In the genomic region with DNA sequence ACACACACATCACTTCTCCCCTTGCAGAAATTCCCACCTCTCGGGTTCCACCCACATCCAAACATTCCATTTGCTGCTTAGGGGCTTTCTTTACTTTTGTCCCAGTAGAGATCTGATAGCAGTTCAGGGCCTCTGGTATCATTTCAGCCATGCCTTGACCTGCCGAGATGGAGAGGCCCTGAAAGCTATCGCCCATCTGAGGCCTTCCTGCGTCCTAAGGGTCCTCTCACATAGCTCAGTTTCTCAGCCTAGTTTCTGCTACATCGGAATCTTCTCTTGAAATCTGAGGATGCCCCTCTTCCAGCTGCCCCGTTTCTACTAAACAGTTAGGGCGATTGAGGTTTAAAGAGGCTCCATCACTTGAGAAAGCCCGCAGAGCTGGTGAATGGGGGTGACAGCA, we compare ENCODE assay signal across 8 mouse cellular contexts. TPM values are rescaled to one million over a fixed set of nuclear protein-coding genes. Genes with fewer than 3 reads are reported as not detected.
DNase-seq lines count a peak whose midpoint lies in the region; ATAC-seq and TF ChIP-seq lines count a peak whose summit lies in the region.

No protein-coding gene starts in this region.

- 49% methylated on average over 8 of the region's 8 CpGs for WGBS in heart, adult 2 months
- 50% methylated on average over 8 of the region's 8 CpGs for WGBS in forebrain, embryonic 15.5 days
- WGBS in liver, embryonic 12.5 days (ENCODE audit: insufficient replicate concordance), result 19% methylated on average over 8 of the region's 8 CpGs

- DNase-seq in heart, adult 2 months, result peak in 1 of 2 experiments; percentile 26
- DNase-seq in heart, postnatal 36 days, result no peak
- no peak for DNase-seq in CH12.LX (ENCODE audit: extremely low read depth)
- DNase-seq in B cell, adult 2 months, result no peak
- no peak for DNase-seq in c-Kit-positive CD71-positive TER-119-positive erythroid progenitor cells, embryonic 14.5 days (ENCODE audit: low spot score)
- no peak for DNase-seq in retina, embryonic 14.5 days (ENCODE audit: low spot score)

- peak overlapping the region; percentile 79 for H3K4me3 ChIP-seq in heart, adult 2 months
- H3K4me3 ChIP-seq in CH12.LX (replicated peaks in 1 of 3; ENCODE audit: low read depth in 2 of 3, low read length in 2 of 3, poor library complexity in 1 of 3), result peak overlapping the region; percentile 63 to 87 (median 75)
- H3K4me3 ChIP-seq in forebrain, embryonic 15.5 days, result peak overlapping the region; percentile 55
- H3K4me3 ChIP-seq in liver, embryonic 12.5 days, result peak overlapping the region; percentile 81

- H3K4me2 ChIP-seq in CH12.LX (ENCODE audit: insufficient read depth, low read depth, poor library complexity, severe bottlenecking), result peak overlapping the region; percentile 72
- peak overlapping the region; percentile 94 for H3K4me2 ChIP-seq in forebrain, embryonic 15.5 days (replicated peaks)
- peak overlapping the region; percentile 93 for H3K4me2 ChIP-seq in liver, embryonic 12.5 days

- in situ Hi-C loops in CH12.LX (cut with MboI; ENCODE audit: low pct_ligation_motif_present, low pct_unique_long_range_greater_than_20kb, low sequenced_read_pairs), result no loop called here

- intact Hi-C loops in heart, adult 2 months (cut with DNase I), result no loop called here
- intact Hi-C loops in heart, postnatal 36 days (cut with DNase I), result no loop called here

- H3K79me2 ChIP-seq in heart, adult 2 months (replicated peaks; ENCODE audit: control insufficient read depth, insufficient read depth, low read length), result no peaks in the 10 kb centered on the region
- 0 out of 2 replicates have a peak, but pooled peaks cover 3% of the 10 kb centered on the region for H3K79me2 ChIP-seq in CH12.LX (replicated peaks; ENCODE audit: control insufficient read depth, extremely low read depth, insufficient read depth, poor library complexity, severe bottlenecking)

- no peaks in the 10 kb centered on the region for H3K36me3 ChIP-seq in heart, adult 2 months (ENCODE audit: control insufficient read depth, insufficient read depth, low read length)
- peaks cover 11 to 27% of the 10 kb centered on the region in 2 experiments for H3K36me3 ChIP-seq in CH12.LX (replicated peaks in 1 of 2; ENCODE audit: control insufficient read depth in 1 of 2, insufficient read depth in 1 of 2, low read length in 1 of 2)
- no peaks in the 10 kb centered on the region for H3K36me3 ChIP-seq in forebrain, embryonic 15.5 days
- peaks cover 32% of the 10 kb centered on the region for H3K36me3 ChIP-seq in liver, embryonic 12.5 days

- H3K27me3 ChIP-seq in heart, adult 2 months (ENCODE audit: control insufficient read depth, insufficient read depth, low read length), result no peaks in the 10 kb centered on the region
- no peaks in the 10 kb centered on the region for H3K27me3 ChIP-seq in CH12.LX (replicated peaks)
- H3K27me3 ChIP-seq in forebrain, embryonic 15.5 days, result no peaks in the 10 kb centered on the region
- H3K27me3 ChIP-seq in liver, embryonic 12.5 days (replicated peaks), result no peaks in the 10 kb centered on the region

- TF ChIP-seq CTCF in heart, adult 2 months (IDR thresholded peaks at IDR 0.05), result no peak
- no peak for TF ChIP-seq CTCF in CH12.LX (conservative IDR thresholded peaks at IDR 0.05 in 1 of 2, IDR thresholded peaks at IDR 0.05 in 1 of 2; ENCODE audit: low read depth in 2 of 2, low read length in 2 of 2)

- TF ChIP-seq POLR2A in heart, adult 2 months (IDR thresholded peaks at IDR 0.05; ENCODE audit: insufficient read depth, low read depth, low read length), result no peak
- no peak for TF ChIP-seq POLR2A in CH12.LX (IDR thresholded peaks at IDR 0.05; ENCODE audit: low read depth, low read length)

- H3K9me3 ChIP-seq in CH12.LX (replicated peaks; ENCODE audit: low read length), result no peaks in the 10 kb centered on the region
- no peaks in the 10 kb centered on the region for H3K9me3 ChIP-seq in forebrain, embryonic 15.5 days
- H3K9me3 ChIP-seq in liver, embryonic 12.5 days (replicated peaks), result no peaks in the 10 kb centered on the region

- H3K9ac ChIP-seq in heart, adult 2 months (ENCODE audit: low read depth, low read length), result peak overlapping the region; percentile 17
- peak overlapping the region; percentile 23; the same call in 1 of the 2 replicates for H3K9ac ChIP-seq in CH12.LX (ENCODE audit: insufficient read depth, low read depth)
- peak overlapping the region; percentile 51; the same call in 1 of the 2 replicates for H3K9ac ChIP-seq in forebrain, embryonic 15.5 days (replicated peaks)
- peak overlapping the region; percentile 89 for H3K9ac ChIP-seq in liver, embryonic 12.5 days

- TF ChIP-seq EP300 in heart, adult 2 months (IDR thresholded peaks at IDR 0.05; ENCODE audit: insufficient read depth, low read depth, low read length), result no peak
- TF ChIP-seq EP300 in CH12.LX (IDR thresholded peaks at IDR 0.05; ENCODE audit: low read length), result no peak

- dilution Hi-C loops in CH12.LX (cut with MboI; ENCODE audit: extremely low pct_ligation_motif_present, extremely low pct_unique_long_range_greater_than_20kb, low sequenced_read_pairs), result no loop called here

- no peak overlapping the region; the same call in 1 of the 2 replicates for H3K27ac ChIP-seq in heart, adult 2 months
- H3K27ac ChIP-seq in CH12.LX (ENCODE audit: insufficient read depth, low read depth), result no peak overlapping the region
- H3K27ac ChIP-seq in forebrain, embryonic 15.5 days (replicated peaks), result no peak overlapping the region
- H3K27ac ChIP-seq in liver, embryonic 12.5 days, result peak overlapping the region; percentile 93

- ATAC-seq in forebrain, embryonic 15.5 days (replicated peaks), result no peak
- no peak for ATAC-seq in liver, embryonic 12.5 days

- TF ChIP-seq RAD21 in CH12.LX (IDR thresholded peaks at IDR 0.05; ENCODE audit: low read depth, low read length), result no peak

- H3K4me1 ChIP-seq in heart, adult 2 months (ENCODE audit: control insufficient read depth, insufficient read depth, low read length), result peaks cover 37% of the 10 kb centered on the region
- H3K4me1 ChIP-seq in CH12.LX (ENCODE audit: control insufficient read depth in 1 of 2, insufficient read depth in 2 of 2), result peaks cover 22 to 63% of the 10 kb centered on the region in 2 experiments
- H3K4me1 ChIP-seq in forebrain, embryonic 15.5 days, result peaks cover 58% of the 10 kb centered on the region
- peaks cover 93% of the 10 kb centered on the region for H3K4me1 ChIP-seq in liver, embryonic 12.5 days

TF ChIP-seq in CH12.LX, 34 proteins besides CTCF, POLR2A, EP300 and RAD21:
- no peak for TF ChIP-seq ZKSCAN1 (IDR thresholded peaks at IDR 0.05; ENCODE audit: borderline replicate concordance, low read depth, low read length)
- no peak for TF ChIP-seq BHLHE40 (IDR thresholded peaks at IDR 0.05; ENCODE audit: low read depth, low read length)
- TF ChIP-seq CHD2 (IDR thresholded peaks at IDR 0.05; ENCODE audit: low read length), result no peak
- TF ChIP-seq PAX5 (IDR thresholded peaks at IDR 0.05; ENCODE audit: low read length), result no peak
- no peak for TF ChIP-seq USF2 (conservative IDR thresholded peaks at IDR 0.05; ENCODE audit: low read depth, low read length)
- no peak for TF ChIP-seq ELF1 (IDR thresholded peaks at IDR 0.05; ENCODE audit: low read depth, low read length)

RNA-seq across cellular contexts. Expression of gene Slc29a1, which starts 5.2 kb away (rescaled TPM):
- total RNA-seq in heart, adult 2 months (2021), result 10 to 100 TPM; 80.3 to 84.6 TPM
- polyA plus RNA-seq in heart, adult 2 months (2012; rRNA removed), result 160 and 184 TPM in 2 replicates
- total RNA-seq in heart, postnatal 36 days (2021), result 10 to 100 TPM; 66.7 to 73.5 TPM
- total RNA-seq in CH12.LX (2012; rRNA removed) (58.4 and 66.9 TPM in 2 replicates), CH12.LX (2014; rRNA removed) (69.2 and 72.1 TPM in 2 replicates)
- polyA plus RNA-seq in CH12.LX (2012; ENCODE audit: insufficient read length, low read depth), result 74.2 and 88.0 TPM in 2 replicates
- polyA plus RNA-seq in forebrain, embryonic 15.5 days (2015; fragmentation: Nextera tagmentation; extraction: Ambion mirVana), result 62.5 and 63.7 TPM in 2 replicates
- polyA plus RNA-seq in liver, embryonic 12.5 days (2016; fragmentation: Nextera tagmentation; extraction: Ambion mirVana), result 260 and 267 TPM in 2 replicates

RNA-seq across cellular contexts. Expression of gene Mymx, which starts 7.7 kb away (rescaled TPM):
- not detected for total RNA-seq in heart, adult 2 months (2021)
- polyA plus RNA-seq in heart, adult 2 months (2012; rRNA removed), result not detected in 2 replicates
- not detected for total RNA-seq in heart, postnatal 36 days (2021)
- not detected in 2 replicates for total RNA-seq in CH12.LX (2012; rRNA removed)
- total RNA-seq in CH12.LX (2014; rRNA removed), result not detected in 2 replicates
- not detected in 2 replicates for polyA plus RNA-seq in CH12.LX (2012; ENCODE audit: insufficient read length, low read depth)
- not detected in 2 replicates for polyA plus RNA-seq in forebrain, embryonic 15.5 days (2015; fragmentation: Nextera tagmentation; extraction: Ambion mirVana)
- 0.33 TPM in 1 of 2 replicates, not detected in the other for polyA plus RNA-seq in liver, embryonic 12.5 days (2016; fragmentation: Nextera tagmentation; extraction: Ambion mirVana)

RNA-seq across cellular contexts. Expression of gene Hsp90ab1, which starts 21.1 kb away (rescaled TPM):
- total RNA-seq in heart, adult 2 months (2021), result 1,000 to 10,000 TPM; 1,183 to 1,319 TPM
- 464 and 736 TPM in 2 replicates for polyA plus RNA-seq in heart, adult 2 months (2012; rRNA removed)
- 1,000 to 10,000 TPM; 1,126 to 1,337 TPM for total RNA-seq in heart, postnatal 36 days (2021)
- total RNA-seq in CH12.LX (2012; rRNA removed), result 1,180 and 1,205 TPM in 2 replicates
- 607 and 790 TPM in 2 replicates for total RNA-seq in CH12.LX (2014; rRNA removed)
- 4,858 and 5,122 TPM in 2 replicates for polyA plus RNA-seq in CH12.LX (2012; ENCODE audit: insufficient read length, low read depth)
- 1,627 and 1,637 TPM in 2 replicates for polyA plus RNA-seq in forebrain, embryonic 15.5 days (2015; fragmentation: Nextera tagmentation; extraction: Ambion mirVana)
- polyA plus RNA-seq in liver, embryonic 12.5 days (2016; fragmentation: Nextera tagmentation; extraction: Ambion mirVana), result 1,007 and 1,098 TPM in 2 replicates

RNA-seq across cellular contexts. Expression of gene Slc35b2, which starts 30.5 kb away (rescaled TPM):
- total RNA-seq in heart, adult 2 months (2021), result 10 to 100 TPM; 23.4 to 24.0 TPM
- polyA plus RNA-seq in heart, adult 2 months (2012; rRNA removed), result 45.1 and 49.2 TPM in 2 replicates
- 10 to 100 TPM; 27.6 to 32.7 TPM for total RNA-seq in heart, postnatal 36 days (2021)
- total RNA-seq in CH12.LX (2012; rRNA removed) (59.5 and 73.9 TPM in 2 replicates), CH12.LX (2014; rRNA removed) (89.3 and 101 TPM in 2 replicates)
- polyA plus RNA-seq in CH12.LX (2012; ENCODE audit: insufficient read length, low read depth), result 54.1 and 57.2 TPM in 2 replicates
- polyA plus RNA-seq in forebrain, embryonic 15.5 days (2015; fragmentation: Nextera tagmentation; extraction: Ambion mirVana), result 97.9 and 99.8 TPM in 2 replicates
- polyA plus RNA-seq in liver, embryonic 12.5 days (2016; fragmentation: Nextera tagmentation; extraction: Ambion mirVana), result 69.1 and 72.5 TPM in 2 replicates

RNA-seq across cellular contexts. Expression of gene Nfkbie, which starts 38.7 kb away (rescaled TPM):
- 1 to 10 TPM; 1.1 TPM for total RNA-seq in heart, adult 2 months (2021)
- 1.6 and 2.2 TPM in 2 replicates for polyA plus RNA-seq in heart, adult 2 months (2012; rRNA removed)
- total RNA-seq in heart, postnatal 36 days (2021), result 1 to 10 TPM; 1.4 to 1.5 TPM
- total RNA-seq in CH12.LX (2012; rRNA removed) (91.5 and 136 TPM in 2 replicates), CH12.LX (2014; rRNA removed) (87.4 and 90.0 TPM in 2 replicates)
- polyA plus RNA-seq in CH12.LX (2012; ENCODE audit: insufficient read length, low read depth), result 76.6 and 78.7 TPM in 2 replicates
- polyA plus RNA-seq in forebrain, embryonic 15.5 days (2015; fragmentation: Nextera tagmentation; extraction: Ambion mirVana), result 4.2 and 4.6 TPM in 2 replicates
- 2.0 TPM in 2 replicates for polyA plus RNA-seq in liver, embryonic 12.5 days (2016; fragmentation: Nextera tagmentation; extraction: Ambion mirVana)

Comparison
In these comparisons a context has a peak if more than half of its experiments do, and no peak if none do; other contexts are left out.
1. H3K9ac ChIP-seq: peak in every context shown above with its lines; median percentile 89 in liver, embryonic 12.5 days; 51 in forebrain, embryonic 15.5 days; 23 in CH12.LX; 17 in heart, adult 2 months.